Mouse (Mus musculus) ES-Bruce4 (cell line): ENCODE measurements at regions not wholly inside any gene's neighbourhood (a gene's known extent, or its start where the extent isn't known, plus 50 kb on each side); places are given as distances from the start of the nearest gene placed in this dataset.

ENCODE experiments used
- CTCF ChIP-seq: IDR thresholded peaks from one replicate; pipeline ENCODE4 v1.8.1; 2011; ENCODE audit warnings: low read depth, low read length
- EP300 ChIP-seq: IDR thresholded peaks from 2 replicates; pipeline ENCODE4 v1.6.1; 2011; ENCODE audit warnings: low read depth, low read length; ENCODE audit not compliant: insufficient read depth
- POLR2A ChIP-seq: IDR thresholded peaks from one replicate; pipeline ENCODE4 v1.8.1; 2011; ENCODE audit warnings: low read length; ENCODE audit not compliant: insufficient read depth

GRCm38 (mm10) chr6:20725948-20726347, 489.4 kb upstream of the Kcnd2 start:
- TF ChIP-seq CTCF (no peak), EP300 (no peak), POLR2A (no peak)
